Mouse (Mus musculus) megakaryocyte-erythroid progenitor cell, adult 5 weeks (primary cell): ENCODE results near the gene Gm10521. TPM values are rescaled to one million over a fixed set of nuclear protein-coding genes. Genes with fewer than 3 reads are reported as not detected.

Experiments used
- polyA plus RNA-seq: library from polyadenylated mRNA; stranded (reverse); fragments of >175 nt; gene quantifications from 2 replicates; pipeline ENCODE4 v1.2.3, GENCODE M21; 2012

The Gm10521 gene
- 0.26 and 0.49 TPM in 2 replicates for polyA plus RNA-seq

GRCm38 (mm10) chr1:171895364-171895763 is at the start of gene Gm10521:
Gene Gm10521, plus strand, starts transcription at chr1:171895664.

GRCm38 (mm10) chr1:171917305-171918039 is 22.0 kb downstream of the Gm10521 start, which contains the start of gene Slamf6:
Gene Slamf6, plus strand, starts transcription at chr1:171917515.

Other genes with a start within 250 kb of the Gm10521 start
- 0.39 and 0.48 TPM in 2 replicates for gene Slamf7, start 242.6 kb upstream of the Gm10521 start, polyA plus RNA-seq
- gene Cd48, start 213.7 kb upstream of the Gm10521 start, polyA plus RNA-seq: 5.6 and 6.1 TPM in 2 replicates
- gene Slamf1, start 128.5 kb upstream of the Gm10521 start, polyA plus RNA-seq: 0.28 and 0.68 TPM in 2 replicates
- 2.0 and 2.2 TPM in 2 replicates for gene Cd84, start 56.0 kb upstream of the Gm10521 start, polyA plus RNA-seq
- 0.06 and 0.23 TPM in 2 replicates for gene Slamf6, start 21.9 kb downstream of the Gm10521 start, polyA plus RNA-seq
- gene Vangl2, start 132.8 kb downstream of the Gm10521 start, polyA plus RNA-seq: 8.1 and 9.9 TPM in 2 replicates
- gene Nhlh1, start 161.9 kb downstream of the Gm10521 start, polyA plus RNA-seq: 0.06 TPM in 1 of 2 replicates, not detected in the other
- gene Copa, start 186.9 kb downstream of the Gm10521 start, polyA plus RNA-seq: 55.2 and 58.3 TPM in 2 replicates
- 17.6 and 21.1 TPM in 2 replicates for gene Ncstn, start 187.1 kb downstream of the Gm10521 start, polyA plus RNA-seq
- 15.1 and 15.2 TPM in 2 replicates for gene Pex19, start 231.1 kb downstream of the Gm10521 start, polyA plus RNA-seq